Mouse (Mus musculus): ENCODE results near the gene Prdm13.

GRCm38 (mm10) chr4:21690221-21690620 is 4.5 kb upstream of the Prdm13 start:
- TF ChIP-seq TAL1 (IDR thresholded peaks at IDR 0.05; ENCODE audit: low read length) (no peak), GATA1 (IDR thresholded peaks at IDR 0.05; ENCODE audit: low read length) (no peak)

Data from erythroblast, embryonic 14.5 days (primary cell).